Mouse (Mus musculus) liver, embryonic 12.5 days (tissue): Measurements from ENCODE around the gene Mvb12a. TPM values are rescaled to one million over a fixed set of nuclear protein-coding genes. Genes with fewer than 3 reads are reported as not detected.

ENCODE experiments used
- ATAC-seq: fragments of 200-750 bp; cut with Nextera tagmentation; 2 replicates; pipeline ENCODE4 v1.8.0; 2017; ENCODE audit warnings: moderate number of reproducible peaks, mild to moderate bottlenecking, moderate library complexity
- H3K27ac ChIP-seq: fragments of 300-500 bp; sonication (generic); 2 replicates; pipeline ENCODE4 v1.5.1; 2016; ENCODE audit warnings: mild to moderate bottlenecking
- H3K27me3 ChIP-seq: fragments of 300-500 bp; sonication (generic); replicated peaks from 2 replicates; pipeline ENCODE4 v1.6.1; 2016; ENCODE audit warnings: mild to moderate bottlenecking, moderate library complexity
- H3K36me3 ChIP-seq: fragments of 300-500 bp; sonication (generic); 2 replicates; pipeline ENCODE4 v1.6.1; 2016; ENCODE audit warnings: mild to moderate bottlenecking, moderate library complexity
- H3K4me1 ChIP-seq: fragments of 300-500 bp; sonication (generic); 2 replicates; pipeline ENCODE4 v1.6.1; 2016
- H3K4me2 ChIP-seq: fragments of 300-500 bp; sonication (generic); 2 replicates; pipeline ENCODE4 v1.6.1; 2016; ENCODE audit warnings: mild to moderate bottlenecking, moderate library complexity
- H3K4me3 ChIP-seq: fragments of 300-500 bp; sonication (generic); 2 replicates; pipeline ENCODE4 v1.5.1; 2016; ENCODE audit warnings: mild to moderate bottlenecking, moderate library complexity
- H3K9ac ChIP-seq: fragments of 300-500 bp; sonication (generic); 2 replicates; pipeline ENCODE4 v1.6.1; 2016; ENCODE audit warnings: mild to moderate bottlenecking, moderate library complexity
- H3K9me3 ChIP-seq: fragments of 300-500 bp; sonication (generic); replicated peaks from 2 replicates; pipeline ENCODE4 v1.6.1; 2016; ENCODE audit warnings: mild to moderate bottlenecking, moderate library complexity
- WGBS: fragments of 180-500 bp; shearing (Covaris S2); methylation state at CpG from one replicate; pipeline ENCODE4 v1.1.7; 2016; ENCODE audit not compliant: insufficient replicate concordance; 5-methylcytosine and 5-hydroxymethylcytosine counted together
- polyA plus RNA-seq: library from polyadenylated mRNA; unstranded; fragments of >200 nt; fragmentation: Nextera tagmentation; extraction: Ambion mirVana; gene quantifications from 2 replicates; pipeline ENCODE4 v1.2.1, GENCODE M21; 2016

The Mvb12a gene
- polyA plus RNA-seq, result 39.2 and 42.7 TPM in 2 replicates

- Histone ChIP-seq H3K27ac (peak within 1 kb of the TSS; percentile 59), H3K4me3 (peak within 1 kb of the TSS; percentile 76), H3K4me1 (peaks cover 23% of the 10 kb centered on the region), H3K9ac (peak within 1 kb of the TSS; percentile 73), H3K9me3 (no peaks in the 10 kb centered on the region), H3K36me3 (peaks cover 27% of the 10 kb centered on the region), H3K27me3 (peaks cover 4% of the 10 kb centered on the region; the same call in 1 of the 2 replicates), H3K4me2 (peak within 1 kb of the TSS; percentile 96)
- peak; percentile 87 for ATAC-seq
- under 1% methylated on average over 55 of the region's 55 CpGs for WGBS
Observed at GRCm38 (mm10) chr8:71542632-71543343, at the start of gene Mvb12a. Gene Mvb12a, plus strand, starts transcription at chr8:71542922.

GRCm38 (mm10) chr8:71495039-71495438 is 47.7 kb upstream of the Mvb12a start:
- 30% methylated on average over 16 of the region's 16 CpGs for WGBS
- no peaks in the 10 kb centered on the region for H3K9me3 ChIP-seq
- peak; percentile 20; the same call in 1 of the 2 replicates for ATAC-seq
- peaks cover 46% of the 10 kb centered on the region for H3K36me3 ChIP-seq
- H3K4me1 ChIP-seq, result peaks cover 52% of the 10 kb centered on the region
- no peak overlapping the region for H3K4me2 ChIP-seq
- H3K9ac ChIP-seq, result no peak overlapping the region
- no peak overlapping the region for H3K27ac ChIP-seq
- H3K27me3 ChIP-seq, result no peaks in the 10 kb centered on the region
- no peak overlapping the region for H3K4me3 ChIP-seq

GRCm38 (mm10) chr8:71495811-71496210 is 46.9 kb upstream of the Mvb12a start:
- peaks cover 54% of the 10 kb centered on the region for H3K4me1 ChIP-seq
- no peak overlapping the region for H3K4me3 ChIP-seq
- H3K27ac ChIP-seq, result no peak overlapping the region
- WGBS, result 91% methylated on average over 5 of the region's 5 CpGs
- H3K27me3 ChIP-seq, result no peaks in the 10 kb centered on the region
- H3K36me3 ChIP-seq, result peaks cover 39% of the 10 kb centered on the region
- no peak overlapping the region for H3K4me2 ChIP-seq
- ATAC-seq, result no peak
- H3K9me3 ChIP-seq, result no peaks in the 10 kb centered on the region
- no peak overlapping the region for H3K9ac ChIP-seq

GRCm38 (mm10) chr8:71496481-71496880 is 46.2 kb upstream of the Mvb12a start:
- WGBS, result 51% methylated on average over 11 of the region's 11 CpGs
- Histone ChIP-seq H3K4me1 (peaks cover 54% of the 10 kb centered on the region), H3K27me3 (no peaks in the 10 kb centered on the region), H3K36me3 (peaks cover 32% of the 10 kb centered on the region), H3K27ac (no peak overlapping the region), H3K4me3 (no peak overlapping the region), H3K9me3 (no peaks in the 10 kb centered on the region), H3K9ac (no peak overlapping the region), H3K4me2 (no peak overlapping the region)
- no peak for ATAC-seq

- H3K27me3 ChIP-seq, result 0 out of 2 replicates have a peak, but pooled peaks cover 3% of the 10 kb centered on the region
- WGBS, result 75% methylated on average over 1 of the region's 1 CpGs
- H3K36me3 ChIP-seq, result peaks cover 25% of the 10 kb centered on the region
- no peak for ATAC-seq
- H3K9ac ChIP-seq, result no peak overlapping the region
- H3K9me3 ChIP-seq, result no peaks in the 10 kb centered on the region
- H3K4me2 ChIP-seq, result no peak overlapping the region
- H3K4me1 ChIP-seq, result peaks cover 54% of the 10 kb centered on the region
- H3K4me3 ChIP-seq, result no peak overlapping the region
- H3K27ac ChIP-seq, result no peak overlapping the region
Observed at GRCm38 (mm10) chr8:71497077-71497645, 45.6 kb upstream of the Mvb12a start.

GRCm38 (mm10) chr8:71497881-71498501 is 44.7 kb upstream of the Mvb12a start:
- H3K27ac ChIP-seq, result peak overlapping the region; percentile 54; the same call in 1 of the 2 replicates
- no peak overlapping the region for H3K4me2 ChIP-seq
- H3K4me1 ChIP-seq, result peaks cover 51% of the 10 kb centered on the region
- peaks cover 17% of the 10 kb centered on the region for H3K36me3 ChIP-seq
- 0 out of 2 replicates have a peak, but pooled peaks cover 3% of the 10 kb centered on the region for H3K27me3 ChIP-seq
- no peak overlapping the region for H3K4me3 ChIP-seq
- 35% methylated on average over 15 of the region's 15 CpGs for WGBS
- H3K9me3 ChIP-seq, result no peaks in the 10 kb centered on the region
- H3K9ac ChIP-seq, result no peak overlapping the region
- no peak for ATAC-seq

GRCm38 (mm10) chr8:71498816-71499690 is 43.7 kb upstream of the Mvb12a start:
- H3K4me2 ChIP-seq, result 0 out of 2 replicates have a peak overlapping the region, but pooled peaks have one; percentile 8
- H3K27ac ChIP-seq, result peak overlapping the region; percentile 54; the same call in 1 of the 2 replicates
- peaks cover 47% of the 10 kb centered on the region for H3K4me1 ChIP-seq
- H3K27me3 ChIP-seq, result 0 out of 2 replicates have a peak, but pooled peaks cover 3% of the 10 kb centered on the region
- peaks cover 8% of the 10 kb centered on the region for H3K36me3 ChIP-seq
- 40% methylated on average over 15 of the region's 16 CpGs for WGBS
- ATAC-seq, result 0 out of 2 replicates have a peak, but pooled peaks have one; percentile 19
- H3K4me3 ChIP-seq, result no peak overlapping the region
- H3K9ac ChIP-seq, result no peak overlapping the region
- H3K9me3 ChIP-seq, result no peaks in the 10 kb centered on the region

- no peak overlapping the region for H3K4me3 ChIP-seq
- H3K4me1 ChIP-seq, result peaks cover 25% of the 10 kb centered on the region
- no peaks in the 10 kb centered on the region for H3K36me3 ChIP-seq
- no peaks in the 10 kb centered on the region for H3K9me3 ChIP-seq
- no peak overlapping the region for H3K27ac ChIP-seq
- H3K4me2 ChIP-seq, result no peak overlapping the region
- ATAC-seq, result no peak
- peaks cover 46% of the 10 kb centered on the region for H3K27me3 ChIP-seq
- WGBS, result 83% methylated on average over 4 of the region's 4 CpGs
- H3K9ac ChIP-seq, result no peak overlapping the region
Observed at GRCm38 (mm10) chr8:71504349-71504748, 38.4 kb upstream of the Mvb12a start.

- Histone ChIP-seq H3K27me3 (peaks cover 56% of the 10 kb centered on the region), H3K9ac (no peak overlapping the region), H3K9me3 (no peaks in the 10 kb centered on the region), H3K4me3 (no peak overlapping the region), H3K4me1 (peaks cover 16% of the 10 kb centered on the region), H3K27ac (no peak overlapping the region), H3K36me3 (no peaks in the 10 kb centered on the region), H3K4me2 (no peak overlapping the region)
- no peak for ATAC-seq
- 79% methylated on average over 4 of the region's 4 CpGs for WGBS
Observed at GRCm38 (mm10) chr8:71505326-71505725, 37.4 kb upstream of the Mvb12a start.

- no peak overlapping the region for H3K4me2 ChIP-seq
- WGBS, result 68% methylated on average over 4 of the region's 4 CpGs
- no peak overlapping the region for H3K27ac ChIP-seq
- H3K4me3 ChIP-seq, result no peak overlapping the region
- H3K36me3 ChIP-seq, result no peaks in the 10 kb centered on the region
- no peak for ATAC-seq
- peaks cover 61% of the 10 kb centered on the region for H3K27me3 ChIP-seq
- H3K4me1 ChIP-seq, result peaks cover 14% of the 10 kb centered on the region
- H3K9ac ChIP-seq, result no peak overlapping the region
- no peaks in the 10 kb centered on the region for H3K9me3 ChIP-seq
Observed at GRCm38 (mm10) chr8:71505979-71506378, 36.7 kb upstream of the Mvb12a start.

- ATAC-seq, result peak; percentile 32; the same call in 1 of the 2 replicates
- H3K27ac ChIP-seq, result no peak overlapping the region
- H3K4me3 ChIP-seq, result peak overlapping the region; percentile 48
- H3K4me1 ChIP-seq, result peaks cover 31% of the 10 kb centered on the region
- peak overlapping the region; percentile 74 for H3K4me2 ChIP-seq
- H3K9ac ChIP-seq, result 0 out of 2 replicates have a peak overlapping the region, but pooled peaks have one; percentile 35
- WGBS, result 2% methylated on average over 61 of the region's 61 CpGs
- no peaks in the 10 kb centered on the region for H3K9me3 ChIP-seq
- no peaks in the 10 kb centered on the region for H3K36me3 ChIP-seq
- H3K27me3 ChIP-seq, result peaks cover 68% of the 10 kb centered on the region
Observed at GRCm38 (mm10) chr8:71507589-71508104, 35.1 kb upstream of the Mvb12a start.
